Mouse (Mus musculus): ENCODE measurements around the gene Ppara. TPM values are rescaled to one million over a fixed set of nuclear protein-coding genes. Genes with fewer than 3 reads are reported as not detected.

The Ppara gene
- not detected in 2 replicates for polyA plus RNA-seq (2012; ENCODE audit: insufficient read depth, insufficient read length, low replicate concordance, missing spikeins)

- peaks cover 19% of the 10 kb centered on the region for H3K4me1 ChIP-seq (ENCODE audit: control insufficient read depth, insufficient read depth, low read length)
- 0 out of 2 replicates have a peak within 1 kb of the TSS, but pooled peaks have one; percentile 50 for H3K27ac ChIP-seq (ENCODE audit: insufficient read depth, low read depth, low read length)
- TF ChIP-seq POLR2A (IDR thresholded peaks at IDR 0.05; ENCODE audit: insufficient read depth, low read depth, low read length) (no peak), CTCF (IDR thresholded peaks at IDR 0.05; ENCODE audit: insufficient read depth, low read depth, low read length) (no peak)
- H3K4me3 ChIP-seq (ENCODE audit: insufficient read depth, low read depth, low read length) = peak within 1 kb of the TSS; percentile 50
- WGBS = 2% methylated on average over 28 of the region's 28 CpGs
Measured at GRCm38 (mm10) chr15:85734571-85735033, at the start of gene Ppara. Ppara (plus strand) TSS chr15:85734983.

- WGBS = 11% methylated on average over 11 of the region's 11 CpGs
Measured at GRCm38 (mm10) chr15:85686641-85687395, 48.0 kb upstream of the Ppara start.

GRCm38 (mm10) chr15:85687630-85688410 is 47.0 kb upstream of the Ppara start:
- 29% methylated on average over 15 of the region's 15 CpGs for WGBS
- TF ChIP-seq POLR2A (IDR thresholded peaks at IDR 0.05; ENCODE audit: insufficient read depth, low read depth, low read length) (no peak), CTCF (IDR thresholded peaks at IDR 0.05; ENCODE audit: insufficient read depth, low read depth, low read length) (no peak)
- Histone ChIP-seq H3K27ac (ENCODE audit: insufficient read depth, low read depth, low read length) (peak overlapping the region; percentile 90), H3K4me3 (ENCODE audit: insufficient read depth, low read depth, low read length) (peak overlapping the region; percentile 3; the same call in 1 of the 2 replicates), H3K4me1 (ENCODE audit: control insufficient read depth, insufficient read depth, low read length) (peaks cover 78% of the 10 kb centered on the region)

More at GRCm38 (mm10) chr15:85686641-85687395, 48.0 kb upstream of the Ppara start:
- Histone ChIP-seq H3K4me1 (ENCODE audit: control insufficient read depth, insufficient read depth, low read length) (peaks cover 73% of the 10 kb centered on the region), H3K4me3 (ENCODE audit: insufficient read depth, low read depth, low read length) (peak overlapping the region; percentile 23), H3K27ac (ENCODE audit: insufficient read depth, low read depth, low read length) (peak overlapping the region; percentile 90)
- TF ChIP-seq CTCF (IDR thresholded peaks at IDR 0.05; ENCODE audit: insufficient read depth, low read depth, low read length) (no peak), POLR2A (IDR thresholded peaks at IDR 0.05; ENCODE audit: insufficient read depth, low read depth, low read length) (no peak)

- Histone ChIP-seq H3K4me3 (ENCODE audit: insufficient read depth, low read depth, low read length) (peak overlapping the region; percentile 3; the same call in 1 of the 2 replicates), H3K27ac (ENCODE audit: insufficient read depth, low read depth, low read length) (peak overlapping the region; percentile 90), H3K4me1 (ENCODE audit: control insufficient read depth, insufficient read depth, low read length) (peaks cover 82% of the 10 kb centered on the region)
- 16% methylated on average over 6 of the region's 6 CpGs for whole genome bisulfite sequencing
- TF ChIP-seq POLR2A (IDR thresholded peaks at IDR 0.05; ENCODE audit: insufficient read depth, low read depth, low read length) = no peak
- TF ChIP-seq CTCF (IDR thresholded peaks at IDR 0.05; ENCODE audit: insufficient read depth, low read depth, low read length) = no peak
Measured at GRCm38 (mm10) chr15:85688734-85689133, 46.0 kb upstream of the Ppara start.

- WGBS = 46% methylated on average over 6 of the region's 6 CpGs
- H3K4me3 ChIP-seq (ENCODE audit: insufficient read depth, low read depth, low read length) = no peak overlapping the region
- TF ChIP-seq POLR2A (IDR thresholded peaks at IDR 0.05; ENCODE audit: insufficient read depth, low read depth, low read length) (no peak), CTCF (IDR thresholded peaks at IDR 0.05; ENCODE audit: insufficient read depth, low read depth, low read length) (no peak)
- peaks cover 77% of the 10 kb centered on the region for H3K4me1 ChIP-seq (ENCODE audit: control insufficient read depth, insufficient read depth, low read length)
- peak overlapping the region; percentile 90; the same call in 1 of the 2 replicates for H3K27ac ChIP-seq (ENCODE audit: insufficient read depth, low read depth, low read length)
Measured at GRCm38 (mm10) chr15:85689523-85689922, 45.3 kb upstream of the Ppara start.

- peak overlapping the region; percentile 27; the same call in 1 of the 2 replicates for H3K27ac ChIP-seq (ENCODE audit: insufficient read depth, low read depth, low read length)
- H3K4me3 ChIP-seq (ENCODE audit: insufficient read depth, low read depth, low read length) = no peak overlapping the region
- H3K4me1 ChIP-seq (ENCODE audit: control insufficient read depth, insufficient read depth, low read length) = peaks cover 72% of the 10 kb centered on the region
- 13% methylated on average over 6 of the region's 6 CpGs for WGBS
- TF ChIP-seq CTCF (IDR thresholded peaks at IDR 0.05; ENCODE audit: insufficient read depth, low read depth, low read length) (no peak), POLR2A (IDR thresholded peaks at IDR 0.05; ENCODE audit: insufficient read depth, low read depth, low read length) (no peak)
Measured at GRCm38 (mm10) chr15:85690058-85690457, 44.7 kb upstream of the Ppara start.

- TF ChIP-seq POLR2A (IDR thresholded peaks at IDR 0.05; ENCODE audit: insufficient read depth, low read depth, low read length) (no peak), CTCF (IDR thresholded peaks at IDR 0.05; ENCODE audit: insufficient read depth, low read depth, low read length) (no peak)
- WGBS = 42% methylated on average over 5 of the region's 5 CpGs
- H3K27ac ChIP-seq (ENCODE audit: insufficient read depth, low read depth, low read length) = peak overlapping the region; percentile 27
- H3K4me3 ChIP-seq (ENCODE audit: insufficient read depth, low read depth, low read length) = no peak overlapping the region
- H3K4me1 ChIP-seq (ENCODE audit: control insufficient read depth, insufficient read depth, low read length) = peaks cover 69% of the 10 kb centered on the region
Measured at GRCm38 (mm10) chr15:85690875-85691274, 43.9 kb upstream of the Ppara start.

- no peak for TF ChIP-seq CTCF (IDR thresholded peaks at IDR 0.05; ENCODE audit: insufficient read depth, low read depth, low read length)
- TF ChIP-seq POLR2A (IDR thresholded peaks at IDR 0.05; ENCODE audit: insufficient read depth, low read depth, low read length) = no peak
- Histone ChIP-seq H3K27ac (ENCODE audit: insufficient read depth, low read depth, low read length) (peak overlapping the region; percentile 48; the same call in 1 of the 2 replicates), H3K4me3 (ENCODE audit: insufficient read depth, low read depth, low read length) (no peak overlapping the region), H3K4me1 (ENCODE audit: control insufficient read depth, insufficient read depth, low read length) (peaks cover 51% of the 10 kb centered on the region)
- 54% methylated on average over 3 of the region's 3 CpGs for WGBS
Measured at GRCm38 (mm10) chr15:85693115-85693514, 41.7 kb upstream of the Ppara start.

Measured in olfactory bulb, adult 2 months (tissue).